Mouse (Mus musculus): ENCODE results near the gene Ppm1b.

- TF ChIP-seq CTCF (IDR thresholded peaks at IDR 0.05; ENCODE audit: low read depth): no peak
- TF ChIP-seq EP300 (IDR thresholded peaks at IDR 0.05; ENCODE audit: low read depth): no peak
Measured at GRCm38 (mm10) chr17:85028093-85028739, 71.7 kb downstream of the Ppm1b start, which contains the start of gene Slc3a1.

Data from liver, embryonic 14.5 days (tissue).